Mouse (Mus musculus): ENCODE results near the gene BC107364.
"Not testable (repeated sequence)": the region's sequence is repeated elsewhere in the genome, so short reads cannot be mapped to it uniquely, and the experiment has no call there.

BC107364 gene

GRCm38 (mm10) chr3:96452262-96452661 lies at the start of gene BC107364:
Gene BC107364, minus strand, starts transcription at chr3:96452306.
- not testable (repeated sequence) for DNase-seq (ENCODE audit: low spot score)

DNA sequence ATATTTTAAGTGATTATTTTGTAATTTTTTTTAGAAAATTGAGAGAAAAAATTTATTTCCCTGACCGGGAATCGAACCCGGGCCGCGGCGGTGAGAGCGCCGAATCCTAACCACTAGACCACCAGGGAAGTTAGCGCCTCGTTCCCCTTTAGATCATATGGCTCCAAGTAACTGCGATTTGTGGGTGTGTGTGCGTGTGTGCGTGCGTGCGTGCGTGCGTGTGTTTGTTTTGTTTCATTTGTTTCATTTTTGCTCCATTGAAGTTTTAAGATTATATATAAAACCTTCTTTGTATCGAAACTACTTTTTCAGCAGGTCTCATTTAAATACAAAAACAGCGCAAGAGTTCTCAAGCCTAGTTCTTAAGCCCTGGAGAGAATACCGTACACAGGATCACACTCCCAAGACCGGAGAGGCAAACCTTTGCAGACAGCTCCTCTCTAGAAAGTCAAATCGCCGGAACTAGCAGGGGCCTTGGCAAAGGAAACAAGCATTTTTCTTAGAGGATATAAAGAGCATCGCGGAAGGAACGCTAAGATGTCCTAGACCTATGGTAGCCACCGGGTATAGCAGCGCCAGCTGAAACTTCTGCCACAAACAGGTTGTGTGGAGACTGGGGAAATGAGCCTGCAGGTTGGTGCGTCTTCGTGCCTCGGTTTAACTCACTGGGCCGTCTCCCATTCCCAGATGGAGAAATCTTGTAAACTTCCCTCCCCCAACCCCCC lies 49.4 kb upstream of the BC107364 start:
- peak; percentile 85 for DNase-seq (ENCODE audit: low spot score)

GRCm38 (mm10) chr3:96500691-96501265 lies 48.7 kb upstream of the BC107364 start:
- DNase-seq (ENCODE audit: low spot score), result peak; percentile 83

DNA sequence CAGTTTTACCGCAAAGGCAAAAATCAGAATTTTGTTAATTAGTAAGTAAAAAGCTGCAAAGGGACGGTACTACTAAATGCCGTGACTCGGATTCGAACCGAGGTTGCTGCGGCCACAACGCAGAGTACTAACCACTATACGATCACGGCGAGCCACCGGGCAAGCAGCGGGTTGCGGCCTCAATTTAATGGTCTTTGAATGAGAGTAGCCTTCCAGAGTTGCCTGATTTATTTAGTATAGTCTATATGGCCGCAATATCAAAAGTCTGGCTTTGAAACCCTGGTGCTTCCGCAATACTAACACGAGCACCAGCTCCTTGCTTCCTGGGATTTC lies 48.1 kb upstream of the BC107364 start:
- DNase-seq (ENCODE audit: low spot score), result peak; percentile 89

- DNase-seq (ENCODE audit: low spot score), result peak; percentile 73
These were observed 47.6 kb upstream of the BC107364 start for GRCm38 (mm10) chr3:96499481-96500288.

DNA sequence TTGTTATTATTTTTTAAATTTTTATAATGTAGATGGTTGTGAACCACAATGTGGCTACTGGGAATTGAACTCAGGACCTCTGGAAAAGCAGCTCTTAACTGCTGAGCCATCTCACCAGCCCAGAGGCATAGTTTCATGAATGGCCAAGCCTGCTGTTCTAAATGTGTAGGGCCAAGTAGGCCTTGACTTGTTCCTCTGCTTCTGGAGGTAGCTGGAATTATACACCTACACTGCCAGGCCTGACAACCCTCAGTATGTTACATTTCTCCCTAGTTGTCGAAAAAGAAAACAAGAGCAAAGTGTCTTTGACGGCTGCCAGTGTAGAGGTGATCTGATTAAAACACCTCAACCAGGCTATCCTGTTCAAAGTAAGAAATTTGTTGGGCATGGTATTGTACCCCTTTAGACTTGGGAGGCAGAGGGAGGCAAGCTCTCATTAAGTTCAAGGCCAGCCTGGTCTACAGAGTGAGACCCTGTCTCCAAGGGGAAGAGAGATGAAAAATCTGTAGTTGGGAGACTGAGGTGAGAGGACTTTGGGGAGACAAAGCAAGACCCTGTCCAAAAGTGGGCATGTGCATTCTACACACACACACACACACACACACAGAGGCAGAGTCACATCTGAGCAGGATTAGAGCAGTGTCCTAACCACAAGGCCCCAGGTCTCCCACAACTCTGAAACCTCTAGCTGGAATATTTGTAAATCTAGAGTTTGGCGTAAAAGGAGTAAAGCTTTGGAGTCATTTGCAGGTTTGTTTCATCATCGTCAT lies 46.6 kb upstream of the BC107364 start:
- DNase-seq (ENCODE audit: low spot score), result no peak

DNA sequence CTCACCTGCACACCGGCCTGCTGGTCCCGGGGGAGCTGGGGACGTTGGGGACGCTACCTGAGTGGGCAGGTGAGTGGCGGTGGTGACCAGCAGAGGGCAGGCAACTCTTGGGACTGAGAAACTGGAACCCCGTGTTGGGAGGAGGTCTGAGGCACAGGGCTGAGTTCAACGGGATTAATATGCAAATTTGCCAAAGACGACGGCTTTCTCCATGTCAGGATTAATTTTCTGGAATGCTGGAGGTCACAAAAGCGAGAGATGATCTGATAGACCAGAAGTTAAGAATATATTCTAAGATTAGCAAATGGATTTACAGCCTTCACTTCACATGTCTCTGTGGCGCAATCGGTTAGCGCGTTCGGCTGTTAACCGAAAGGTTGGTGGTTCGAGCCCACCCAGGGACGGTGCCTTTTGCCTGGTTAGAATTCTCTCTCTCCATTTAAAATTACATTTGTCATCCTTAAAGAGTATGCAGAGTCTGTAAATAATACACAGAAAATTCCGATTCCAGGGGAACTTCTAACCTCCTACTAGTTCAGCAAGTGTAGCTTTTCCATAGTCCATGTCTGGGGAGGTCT lies 45.4 kb upstream of the BC107364 start:
- peak; percentile 79 for DNase-seq (ENCODE audit: low spot score)

DNA sequence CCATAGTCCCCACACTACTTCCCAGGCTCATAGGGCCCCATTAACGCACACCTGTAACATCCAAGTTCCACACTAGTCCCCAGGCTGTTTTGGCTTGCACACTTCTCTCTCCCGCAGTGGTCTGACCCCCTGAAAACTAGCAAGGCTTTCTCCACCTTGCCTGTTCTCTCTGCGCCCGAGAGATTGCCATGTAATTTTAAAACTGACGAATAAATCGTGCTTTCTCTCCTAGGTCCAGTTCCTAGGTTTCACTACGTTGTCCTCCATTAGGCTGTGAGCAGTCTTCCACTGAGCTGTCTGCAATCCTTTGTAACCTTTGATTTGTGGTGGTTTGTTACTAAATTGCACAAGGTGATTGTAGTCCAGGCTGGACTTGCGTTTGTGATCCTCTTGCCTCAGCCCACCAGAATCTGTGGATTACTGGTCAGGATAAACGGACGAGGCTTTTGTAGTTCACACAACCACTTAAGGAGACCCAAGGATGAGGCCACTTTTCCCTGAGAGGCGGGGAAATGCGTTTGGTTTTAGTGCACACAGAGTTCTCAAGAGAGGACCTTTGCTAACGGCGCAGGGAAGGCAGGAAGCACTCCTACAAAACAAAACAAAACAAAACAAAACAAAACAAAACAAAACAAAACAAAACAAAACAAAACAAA lies 44.6 kb upstream of the BC107364 start:
- DNase-seq (ENCODE audit: low spot score), result not testable (repeated sequence)

DNA sequence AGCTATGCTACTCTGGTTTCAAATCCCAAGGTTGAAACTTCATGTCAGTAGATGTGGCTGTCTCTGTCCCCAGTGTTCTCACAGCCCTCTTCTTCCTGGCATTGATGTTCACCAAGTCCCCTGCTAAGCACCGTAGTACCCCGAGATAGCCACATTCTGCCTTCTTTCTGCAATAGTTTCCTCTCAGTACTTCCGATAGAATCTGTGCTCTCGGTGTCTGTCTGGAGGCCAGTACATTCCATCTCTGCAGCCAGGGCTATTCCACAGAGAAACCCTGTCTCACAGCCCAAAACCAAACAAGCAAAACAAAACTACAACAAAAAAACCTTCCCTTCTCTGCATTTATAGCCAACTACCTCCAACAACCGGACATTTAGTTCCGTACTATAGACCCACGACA lies 44.1 kb upstream of the BC107364 start:
- DNase-seq (ENCODE audit: low spot score), result no peak

GRCm38 (mm10) chr3:96495490-96496210 lies 43.5 kb upstream of the BC107364 start:
- no peak for DNase-seq (ENCODE audit: low spot score)

DNA sequence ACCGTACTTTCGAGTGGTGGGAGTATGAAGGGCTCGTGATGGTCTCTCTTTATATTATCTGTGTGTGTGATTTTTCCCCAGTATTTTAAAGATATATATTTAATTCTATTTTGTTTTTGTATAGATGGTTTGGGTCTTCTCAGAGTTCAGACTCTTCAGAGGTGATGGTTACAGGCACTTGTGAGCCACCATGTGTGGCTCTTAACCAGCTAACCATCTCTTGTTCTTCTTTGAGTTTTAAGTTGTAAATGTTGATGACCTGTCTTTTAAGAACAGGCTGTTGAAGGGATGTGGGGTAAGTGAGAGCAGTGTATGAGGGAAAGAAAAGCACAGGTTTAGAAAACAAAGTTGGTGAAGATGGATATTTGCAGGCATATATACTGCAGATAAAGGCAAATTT lies 42.8 kb upstream of the BC107364 start:
- DNase-seq (ENCODE audit: low spot score), result no peak

- DNase-seq (ENCODE audit: low spot score), result not testable (repeated sequence)
These were observed 42.4 kb upstream of the BC107364 start for GRCm38 (mm10) chr3:96494456-96494855.

DNA sequence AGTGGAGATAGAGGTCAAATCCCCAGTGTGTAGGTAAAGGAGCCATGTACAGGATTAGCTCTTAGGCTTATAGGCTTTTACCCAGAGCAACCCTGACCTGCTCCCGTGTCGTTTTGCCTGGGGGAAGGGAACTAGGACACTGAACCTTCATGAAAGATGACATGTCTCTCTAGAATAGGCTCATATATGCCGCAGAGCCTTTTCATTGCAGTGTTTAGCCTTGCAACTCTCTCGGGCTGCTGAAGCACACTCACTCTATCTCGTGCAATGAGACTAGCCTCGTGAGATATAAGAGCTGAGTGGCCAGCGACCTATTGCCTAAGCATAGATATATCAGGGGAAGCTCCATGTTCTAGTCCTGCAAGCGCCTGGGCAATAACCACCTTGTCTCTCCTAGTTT lies 37.5 kb upstream of the BC107364 start:
- not testable (repeated sequence) for DNase-seq (ENCODE audit: low spot score)

DNA sequence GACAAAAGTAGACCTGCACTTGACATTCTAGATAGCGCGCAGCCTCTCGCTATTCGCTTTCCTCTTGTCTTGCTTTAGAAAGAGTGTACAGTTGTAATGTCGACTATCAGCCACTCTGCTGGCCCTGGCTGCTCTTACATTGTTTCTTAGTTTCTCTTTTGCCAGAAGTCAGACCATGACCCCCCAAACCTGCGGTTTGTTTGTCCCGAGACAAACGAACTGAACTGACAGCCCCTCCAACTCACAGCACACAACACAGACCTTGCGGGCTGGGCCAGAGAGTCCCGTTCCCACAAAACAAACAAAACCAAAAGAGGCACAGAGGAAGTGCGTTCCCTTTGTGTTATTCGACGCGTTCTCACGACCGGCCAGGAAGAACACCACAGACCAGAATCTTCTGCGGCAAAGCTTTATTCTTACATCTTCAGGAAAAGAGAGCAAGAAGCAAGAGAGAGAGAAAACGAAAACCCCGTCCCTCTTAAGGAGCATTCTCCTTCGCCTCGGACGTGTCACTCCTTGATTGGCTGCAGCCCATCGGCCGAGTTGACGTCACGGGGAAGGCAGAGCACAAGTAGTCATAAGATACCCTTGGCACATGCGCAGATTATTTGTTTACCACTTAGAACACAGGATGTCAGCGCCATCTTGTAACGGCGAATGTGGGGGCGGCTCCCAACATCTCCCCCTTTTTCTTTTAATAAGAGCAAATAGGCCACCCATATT lies 37.0 kb upstream of the BC107364 start:
- DNase-seq (ENCODE audit: low spot score), result not testable (repeated sequence)

DNA sequence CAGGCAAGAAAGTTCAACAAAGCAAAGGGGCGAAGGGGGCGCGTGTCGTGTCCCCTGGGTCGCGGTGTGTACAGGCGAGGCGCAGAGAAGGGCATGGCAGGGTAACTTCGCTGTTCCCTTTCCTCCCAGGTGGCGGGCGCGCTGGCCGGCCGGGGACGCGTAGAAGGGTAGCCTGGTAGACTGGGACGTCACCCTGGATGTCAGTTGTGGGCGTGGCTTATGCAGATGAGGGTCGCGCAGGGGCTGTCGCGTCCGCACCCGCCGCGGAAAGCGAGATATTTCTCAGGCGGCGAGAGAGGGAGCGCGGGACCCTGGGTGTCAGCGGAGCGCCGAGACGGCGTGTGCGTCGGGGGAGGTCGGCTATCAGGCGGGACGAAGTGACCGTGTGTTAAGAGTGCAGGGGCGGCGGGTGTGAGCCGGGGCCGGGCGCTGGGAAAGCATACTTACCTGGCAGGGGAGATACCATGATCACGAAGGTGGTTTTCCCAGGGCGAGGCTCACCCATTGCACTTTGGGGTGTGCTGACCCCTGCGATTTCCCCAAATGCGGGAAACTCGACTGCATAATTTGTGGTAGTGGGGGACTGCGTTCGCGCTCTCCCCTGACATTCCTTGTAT lies 36.3 kb upstream of the BC107364 start:
- not testable (repeated sequence) for DNase-seq (ENCODE audit: low spot score)

- no peak for DNase-seq (ENCODE audit: low spot score)
These were observed 35.6 kb upstream of the BC107364 start for GRCm38 (mm10) chr3:96487596-96488289.

DNA sequence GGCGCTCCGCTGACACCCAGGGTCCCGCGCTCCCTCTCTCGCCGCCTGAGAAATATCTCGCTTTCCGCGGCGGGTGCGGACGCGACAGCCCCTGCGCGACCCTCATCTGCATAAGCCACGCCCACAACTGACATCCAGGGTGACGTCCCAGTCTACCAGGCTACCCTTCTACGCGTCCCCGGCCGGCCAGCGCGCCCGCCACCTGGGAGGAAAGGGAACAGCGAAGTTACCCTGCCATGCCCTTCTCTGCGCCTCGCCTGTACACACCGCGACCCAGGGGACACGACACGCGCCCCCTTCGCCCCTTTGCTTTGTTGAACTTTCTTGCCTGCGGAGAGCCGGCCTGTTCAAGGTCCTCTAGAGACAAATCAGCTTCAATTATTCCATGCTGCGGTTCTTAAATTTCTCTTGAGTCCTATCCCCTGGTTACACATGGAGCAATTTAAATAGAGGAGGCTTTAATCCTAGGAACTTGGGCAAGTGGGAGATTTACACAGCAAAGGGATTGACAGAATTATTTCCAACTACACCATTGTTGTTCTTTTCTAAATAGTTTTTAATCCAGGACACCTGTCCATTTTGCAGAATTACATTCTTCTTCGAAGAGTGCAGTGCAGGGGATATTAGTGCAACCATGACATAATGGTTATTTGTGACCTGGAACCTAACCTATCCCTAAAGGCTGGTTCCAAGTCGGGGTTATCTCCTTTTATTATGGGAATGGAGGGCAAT lies 34.9 kb upstream of the BC107364 start:
- not testable (repeated sequence) for DNase-seq (ENCODE audit: low spot score)
